Mouse (Mus musculus) adrenal gland, adult 18-20 months (tissue): ENCODE measurements around the gene Grrp1. TPM values are rescaled to one million over a fixed set of nuclear protein-coding genes. Genes with fewer than 3 reads are reported as not detected.
"Not testable (repeated sequence)": the region's sequence is repeated elsewhere in the genome, so short reads cannot be mapped to it uniquely, and the experiment has no call there.

Experiments
- DNase-seq, 2 experiments: peaks; one replicate each; pipeline ENCODE4 v3.0.0; 2021 to 2022; ENCODE audit warnings: low spot score in 2 of 2
- long read RNA-seq, 2 experiments: library from polyadenylated mRNA; stranded (forward); transcript quantifications; one replicate each; pipeline ENCODE4 v2.0.0; 2021
- total RNA-seq, 2 experiments: library from RNA; stranded (reverse); gene quantifications; 1 replicate in 1 of 2; 2 replicates in 1 of 2; pipeline ENCODE4 v1.2.3; 2021

The Grrp1 gene
- total RNA-seq = 10 to 100 TPM in 1 of 2 experiments, 1 to 10 TPM in 1; 9.3 to 10.0 TPM
- long read RNA-seq, experiment 1, partial matches to known transcripts = 0 of 4 reads
- long read RNA-seq, experiment 1, other reads (novel, unspliced or antisense) = 0 of 4 reads
- long read RNA-seq, experiment 2, transcript Grrp1-201 (2 exons, 1,226 nt) = major isoform, 16 of 24 reads
- long read RNA-seq, experiment 2, partial matches to known transcripts = 7 of 24 reads
- long read RNA-seq, experiment 2, other reads (novel, unspliced or antisense) = 0 of 24 reads

GRCm38 (mm10) chr4:134253722-134254324, at the start of gene Grrp1:
Grrp1 (minus strand) TSS chr4:134254106.
- no peak for DNase-seq

- no peak for DNase-seq
Observed at GRCm38 (mm10) chr4:134302084-134302483, 48.2 kb upstream of the Grrp1 start.

GRCm38 (mm10) chr4:134300316-134300715, 46.4 kb upstream of the Grrp1 start:
- no peak for DNase-seq

GRCm38 (mm10) chr4:134299498-134299810, 45.5 kb upstream of the Grrp1 start:
- DNase-seq = no peak

DNA sequence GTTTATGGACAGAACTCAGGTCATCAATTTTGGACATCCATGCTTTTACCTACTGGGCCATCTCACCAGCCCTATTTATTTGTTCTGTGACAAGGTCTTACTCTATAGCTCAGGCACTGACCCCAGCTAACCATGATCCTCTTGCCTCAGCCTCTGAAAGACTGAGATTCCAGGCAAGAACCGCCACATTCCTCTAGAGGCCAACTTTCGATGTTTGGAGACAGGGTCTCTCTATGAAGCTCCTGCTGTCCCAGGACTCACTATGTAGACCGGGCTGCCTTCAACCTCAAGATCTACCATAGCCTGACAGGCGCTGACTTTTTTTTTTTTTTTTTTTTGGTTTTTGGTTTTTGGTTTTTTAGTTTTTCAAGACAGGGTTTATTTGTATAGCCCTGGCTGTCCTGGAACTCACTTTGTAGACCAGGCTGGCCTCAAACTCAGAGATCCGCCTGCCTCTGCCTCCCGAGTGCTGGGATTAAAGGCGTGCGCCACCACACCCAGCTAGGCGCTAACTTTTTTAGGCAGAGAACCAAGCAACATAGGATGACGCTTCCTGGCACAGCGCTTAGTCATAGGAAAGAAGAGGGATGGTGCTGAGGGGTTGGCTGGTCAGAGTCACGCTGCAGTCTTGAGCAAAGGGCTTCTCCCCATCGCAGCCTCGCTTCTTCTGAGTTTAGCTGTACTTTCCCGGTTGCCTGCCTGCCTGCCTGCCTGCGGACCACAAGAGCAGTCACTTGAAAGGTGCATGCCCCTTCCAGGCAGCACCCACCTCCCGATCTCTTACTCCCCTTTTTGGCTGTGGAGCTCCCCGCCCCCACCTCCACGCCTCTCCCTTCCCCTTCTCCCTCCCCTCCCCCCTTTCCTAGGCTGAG, 45.0 kb upstream of the Grrp1 start:
- no peak for DNase-seq

DNA sequence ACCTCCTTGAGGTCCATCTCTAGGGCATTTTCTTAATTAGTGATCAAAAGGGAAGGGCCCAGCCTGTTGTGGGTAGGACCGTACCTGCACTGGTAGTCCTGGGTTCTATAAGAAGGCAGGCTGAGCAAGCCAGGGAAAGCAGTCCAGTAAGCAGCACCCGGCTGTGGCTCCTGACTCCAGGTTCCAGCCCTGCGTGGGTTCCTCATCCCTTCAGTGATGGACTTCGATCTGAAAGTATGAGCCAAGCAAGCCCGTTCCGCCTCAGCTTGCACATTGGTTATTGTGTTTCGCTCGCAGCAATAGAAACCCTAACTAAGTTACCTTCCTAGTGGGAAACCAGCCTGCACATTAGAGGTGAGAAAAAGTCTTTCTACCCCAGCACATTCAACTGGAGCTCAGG, 43.5 kb upstream of the Grrp1 start:
- DNase-seq = no peak

- no peak for DNase-seq
Observed at GRCm38 (mm10) chr4:134296523-134296922, 42.6 kb upstream of the Grrp1 start.

DNA sequence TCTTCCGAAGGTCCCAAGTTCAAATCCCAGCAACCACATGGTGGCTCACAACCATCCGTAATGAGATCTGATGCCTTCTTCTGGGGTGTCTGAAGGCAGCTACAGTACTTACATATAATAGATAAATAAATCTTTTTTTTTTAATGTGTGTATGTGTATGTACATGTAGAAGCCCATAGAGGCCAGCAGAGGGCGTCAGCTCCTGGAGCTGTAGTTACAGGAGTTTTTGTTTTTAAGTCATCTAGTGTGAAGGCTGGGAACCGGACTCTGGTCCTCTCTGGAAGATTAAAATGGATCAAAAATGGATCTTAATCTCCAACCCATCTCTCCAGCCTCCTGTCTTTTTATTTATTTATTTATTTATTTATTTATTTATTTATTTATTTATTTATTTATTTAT, 42.2 kb upstream of the Grrp1 start:
- not testable (repeated sequence) for DNase-seq

DNA sequence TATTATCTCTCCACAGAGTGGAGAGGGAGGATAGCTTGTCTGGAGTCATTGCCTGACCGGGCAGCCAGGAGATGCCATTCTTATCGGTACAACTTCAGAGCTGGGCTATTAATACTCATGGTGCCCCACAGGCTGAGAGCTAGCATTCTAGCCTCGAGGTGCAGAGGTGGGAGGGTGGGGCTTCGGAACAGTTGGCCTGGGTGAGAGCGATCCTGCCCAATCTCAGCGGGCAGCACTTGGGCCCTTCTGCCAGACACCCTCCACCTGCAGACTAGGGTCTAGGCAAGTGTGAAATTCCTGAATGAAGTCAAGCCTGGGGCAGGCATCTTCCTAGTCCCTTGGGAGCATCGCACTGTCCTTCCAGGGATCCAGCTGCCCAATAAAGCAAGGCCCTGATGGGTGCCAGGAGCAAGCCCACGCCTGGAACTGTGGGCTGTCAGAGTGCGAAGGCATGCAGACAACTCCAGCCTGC, 39.8 kb upstream of the Grrp1 start:
- no peak for DNase-seq

DNA sequence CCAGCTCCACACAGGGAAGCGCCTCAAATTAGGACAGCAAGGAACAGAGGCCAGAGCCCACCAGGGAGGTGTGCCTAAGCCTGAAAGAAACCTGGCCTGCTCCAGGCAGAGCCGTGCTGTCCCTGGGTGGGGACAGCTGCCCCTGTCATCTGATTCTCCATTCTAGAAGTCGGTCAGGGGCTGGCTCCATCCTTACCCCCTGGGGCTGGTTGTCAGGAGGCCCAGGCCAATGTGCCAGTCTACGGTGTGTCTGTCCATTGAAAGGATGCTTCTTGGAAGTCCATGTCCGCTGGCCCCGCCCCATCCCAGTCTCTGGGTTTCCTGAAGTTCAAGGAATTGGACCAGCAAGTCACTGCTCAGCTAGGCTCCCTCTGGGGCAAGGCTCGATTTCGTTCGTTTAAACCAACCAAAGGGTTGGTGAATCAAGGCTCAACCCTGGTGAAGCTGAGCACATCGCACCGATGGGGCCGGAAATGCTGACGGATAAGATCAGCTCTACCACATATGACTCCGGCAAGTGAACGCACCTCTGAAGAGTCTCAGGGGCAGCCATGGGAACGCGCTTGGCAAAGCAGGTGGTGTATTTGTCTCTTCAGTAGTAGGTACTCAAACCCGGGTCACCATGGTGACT, 39.3 kb upstream of the Grrp1 start:
- no peak for DNase-seq

DNA sequence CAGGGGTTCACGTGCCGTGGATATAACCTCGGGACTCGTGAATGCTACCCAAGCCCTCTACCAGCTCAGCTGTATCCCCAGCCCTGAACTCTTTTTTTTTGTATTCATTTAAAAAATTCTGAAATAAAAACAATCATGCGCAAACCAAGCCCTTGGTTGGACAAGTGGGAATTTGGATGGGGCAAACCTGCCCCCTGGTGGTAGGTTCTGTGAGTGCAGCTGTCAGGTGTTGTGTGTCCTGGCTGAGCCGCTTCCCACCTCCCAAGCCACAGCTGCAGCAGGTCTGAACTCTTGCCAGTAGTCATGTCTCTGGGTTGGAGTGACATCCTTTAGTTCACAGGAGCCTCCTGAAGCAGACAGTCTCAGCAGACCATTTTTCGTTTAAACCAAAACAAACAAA, 38.2 kb upstream of the Grrp1 start:
- peak; percentile 73 to 84 for DNase-seq

DNA sequence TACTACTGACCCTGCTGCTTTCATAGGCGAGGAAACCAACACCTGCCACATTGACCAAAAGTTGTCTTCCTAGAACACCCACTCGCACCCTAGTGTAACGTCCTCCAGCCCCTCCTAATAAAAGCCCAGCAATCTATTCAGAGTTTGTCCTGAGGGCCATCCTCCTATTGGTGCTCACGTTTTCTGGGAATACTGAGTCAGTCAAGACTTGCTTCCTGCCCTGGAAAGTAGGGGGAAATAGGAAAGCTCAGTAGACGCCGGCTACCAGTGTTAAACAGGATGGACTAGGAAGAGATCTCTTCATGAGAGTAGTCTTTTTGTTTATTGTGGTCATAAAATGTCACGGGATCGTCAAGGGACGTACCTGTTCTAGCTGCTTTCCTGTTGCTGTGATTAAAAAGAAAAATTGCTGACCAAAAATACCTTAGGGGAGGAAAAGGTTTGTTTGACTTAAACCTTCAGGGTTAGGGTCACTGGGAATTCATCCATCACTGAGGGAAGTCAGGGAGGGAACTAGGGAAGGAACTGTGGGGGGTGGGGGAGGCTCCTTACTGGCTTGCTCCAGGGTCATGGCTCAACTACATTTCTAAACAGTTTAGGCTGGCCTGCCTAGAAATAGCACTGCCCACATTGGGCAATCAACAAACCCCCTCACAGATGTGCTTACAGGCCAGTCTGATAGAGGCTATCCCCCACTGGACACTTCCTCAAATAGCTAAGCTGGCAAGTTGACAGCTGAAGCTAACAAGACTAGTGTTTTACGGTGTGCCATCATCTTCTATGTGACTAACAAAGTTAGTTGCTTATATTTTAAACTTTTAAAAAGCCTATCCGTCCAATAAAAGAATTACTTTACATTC, 34.7 kb upstream of the Grrp1 start:
- no peak for DNase-seq

DNA sequence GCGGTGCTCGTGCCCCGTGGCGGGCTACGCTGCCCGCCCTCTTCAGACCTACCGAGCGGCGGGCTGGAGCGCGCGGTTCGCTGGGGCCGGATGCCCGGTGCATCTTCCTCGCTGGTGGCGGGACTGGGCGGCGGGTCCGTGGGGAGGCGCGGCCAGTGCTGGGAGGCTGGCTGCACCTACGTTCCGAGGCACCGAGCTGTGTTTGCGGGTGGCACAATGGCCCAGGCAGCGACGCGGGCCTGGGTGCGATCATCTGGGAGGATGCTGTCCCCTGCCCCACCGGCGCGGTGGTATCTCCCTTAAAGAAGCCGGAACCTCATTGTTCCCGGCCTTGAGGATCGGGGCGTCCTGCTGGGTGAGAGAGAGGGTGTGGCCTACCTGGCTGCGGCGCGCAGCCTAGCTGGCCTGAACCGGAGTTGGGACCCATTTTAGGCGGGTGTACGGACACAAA, 33.7 kb upstream of the Grrp1 start, which contains the start of gene Pdik1l:
Pdik1l (minus strand) TSS at position 321 of the 451 bp plus-strand sequence.
- DNase-seq = peak; percentile 62 to 63

DNA sequence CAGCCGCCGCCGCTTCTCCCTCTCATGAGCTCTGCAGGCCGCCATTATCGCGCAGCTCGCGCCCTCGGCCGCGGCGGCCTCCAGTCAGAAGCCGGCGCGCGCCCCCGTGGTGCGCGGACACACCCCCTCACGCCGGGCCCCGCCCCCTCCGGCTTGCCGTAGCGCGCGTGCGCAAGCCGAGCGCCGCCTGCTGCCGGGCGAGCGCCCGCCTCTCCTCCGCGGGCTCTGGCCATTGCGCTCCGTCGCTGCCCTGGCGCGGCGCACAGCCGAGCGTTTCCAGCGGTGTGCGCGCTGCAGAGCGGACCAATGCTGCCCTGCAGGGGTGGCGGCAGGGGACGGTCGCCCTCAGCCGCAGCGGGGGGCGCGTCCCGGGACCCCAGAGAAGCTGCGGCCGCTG, 33.3 kb upstream of the Grrp1 start:
- peak; percentile 99 to 100 for DNase-seq

GRCm38 (mm10) chr4:134286226-134287167, 32.6 kb upstream of the Grrp1 start:
- DNase-seq = no peak

GRCm38 (mm10) chr4:134284942-134285341, 31.0 kb upstream of the Grrp1 start:
- DNase-seq = no peak

DNA sequence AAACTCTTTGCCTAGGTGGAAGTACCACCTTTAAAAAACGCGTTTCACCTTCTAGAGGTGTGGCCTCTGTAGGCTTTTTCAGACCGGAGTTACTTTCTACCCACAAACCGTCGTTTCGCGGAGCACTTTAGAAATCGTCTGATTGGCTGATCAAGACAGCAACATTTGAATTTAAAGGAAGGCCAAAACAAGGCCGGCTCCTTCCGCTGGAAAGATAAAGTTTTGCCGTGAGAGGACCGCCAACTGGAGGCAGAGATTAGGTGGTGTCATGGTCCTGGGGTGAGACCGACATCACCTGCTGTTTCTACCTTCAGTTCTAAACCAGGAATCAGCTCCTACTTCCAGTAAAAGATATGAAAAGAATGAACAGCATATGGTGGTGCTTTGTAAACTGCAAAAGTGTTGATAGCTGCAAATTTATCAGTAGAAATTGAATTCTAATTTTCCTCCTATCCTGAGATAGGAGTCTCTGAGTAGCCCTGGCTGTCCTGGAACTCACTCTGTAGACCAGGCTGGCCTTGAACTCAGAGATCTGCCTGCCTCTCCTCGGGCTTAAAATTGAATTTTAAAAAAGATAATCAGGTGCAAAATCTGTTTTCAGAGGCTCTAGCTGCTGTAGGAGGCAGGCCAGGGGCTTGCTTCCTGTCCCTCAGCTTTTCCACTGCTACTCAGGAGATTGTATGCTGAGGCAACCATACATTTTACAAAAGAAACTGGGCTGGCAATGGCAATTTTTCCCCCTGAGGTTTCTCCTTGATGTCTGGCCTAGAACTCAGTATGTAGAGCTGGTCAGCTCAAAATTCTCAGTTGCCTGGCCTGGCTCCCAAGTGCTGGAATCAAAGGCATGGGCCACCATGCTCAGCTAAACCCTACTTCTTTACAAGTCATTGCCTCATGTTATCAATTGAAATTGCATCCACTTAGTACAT, 19.8 kb upstream of the Grrp1 start:
- no peak for DNase-seq

DNA sequence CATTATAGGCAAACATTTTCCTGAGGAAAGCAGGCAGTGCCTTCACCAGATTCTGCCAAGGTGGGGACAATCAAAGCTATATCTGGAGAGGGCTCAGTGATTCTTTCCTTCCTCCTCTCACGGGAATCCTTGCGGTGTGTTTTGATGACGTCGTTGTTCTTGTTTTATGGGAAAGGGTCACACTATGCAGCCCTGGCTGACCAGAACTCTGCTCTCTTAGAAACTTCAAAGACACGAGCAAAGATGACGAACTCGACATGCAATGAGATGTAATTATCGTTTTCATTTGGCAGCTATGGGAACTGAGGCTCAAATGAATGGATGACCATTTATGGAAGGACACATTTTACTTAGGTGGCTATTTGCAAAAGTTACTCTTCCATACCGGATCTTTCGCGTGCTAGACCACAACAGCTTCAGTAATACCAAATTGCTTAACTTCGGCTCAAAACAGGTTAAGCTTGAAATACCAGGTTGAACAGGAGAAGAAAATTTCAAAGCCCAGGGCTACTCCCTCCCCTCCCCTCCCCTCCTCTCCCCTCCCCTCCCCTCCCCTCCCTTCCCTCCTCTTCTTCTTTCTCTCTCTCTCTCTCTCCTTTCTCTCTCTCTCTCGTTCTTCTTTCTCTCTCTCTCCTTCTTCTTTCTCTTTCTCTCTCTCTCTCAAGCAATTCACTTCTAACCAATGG, 19.0 kb upstream of the Grrp1 start:
- DNase-seq = no peak
